Mouse (Mus musculus): ENCODE data around the gene Evi2a. TPM values are rescaled to one million over a fixed set of nuclear protein-coding genes. Genes with fewer than 3 reads are reported as not detected.
A peak's percentile ranks its signal among the peaks of the same experiment; 100 is the strongest.

The Evi2a gene
- total RNA-seq (2021) = 1 to 10 TPM; 3.1 to 3.7 TPM

- DNase-seq = peak in 1 of 2 experiments; percentile 34
- intact Hi-C loops (cut with DNase I) = no loop called here
Measured at GRCm38 (mm10) chr11:79530333-79530761, at the start of gene Evi2a, which contains the start of gene Evi2. TSS of gene Evi2a (minus strand) at chr11:79530609. TSS of gene Evi2 (minus strand) at chr11:79530589.

GRCm38 (mm10) chr11:79577741-79578140 is 47.3 kb upstream of the Evi2a start:
- intact Hi-C loops (cut with DNase I) = no loop called here
- DNase-seq = peak; percentile 74 to 80

- no peak for DNase-seq
- intact Hi-C loops (cut with DNase I) = no loop called here
Measured at GRCm38 (mm10) chr11:79575383-79576073, 45.1 kb upstream of the Evi2a start.

GRCm38 (mm10) chr11:79573836-79574235 is 43.4 kb upstream of the Evi2a start:
- no peak for DNase-seq

GRCm38 (mm10) chr11:79570319-79570718 is 39.9 kb upstream of the Evi2a start:
- DNase-seq = no peak
- intact Hi-C loops (cut with DNase I) = no loop called here

More at GRCm38 (mm10) chr11:79573836-79574235, 43.4 kb upstream of the Evi2a start:
- intact Hi-C loops (cut with DNase I) = no loop called here

- no peak for DNase-seq
- intact Hi-C loops (cut with DNase I) = no loop called here
Measured at GRCm38 (mm10) chr11:79568197-79568911, 37.9 kb upstream of the Evi2a start.

GRCm38 (mm10) chr11:79566947-79567346 is 36.5 kb upstream of the Evi2a start:
- DNase-seq = no peak
- intact Hi-C loops (cut with DNase I) = no loop called here

- no peak for DNase-seq
- intact Hi-C loops (cut with DNase I) = no loop called here
Measured at GRCm38 (mm10) chr11:79563493-79563892, 33.1 kb upstream of the Evi2a start.

GRCm38 (mm10) chr11:79560536-79560935 is 30.1 kb upstream of the Evi2a start:
- no peak for DNase-seq
- intact Hi-C loops (cut with DNase I) = no loop called here

- DNase-seq = no peak
- intact Hi-C loops (cut with DNase I) = no loop called here
Measured at GRCm38 (mm10) chr11:79552622-79553021, 22.2 kb upstream of the Evi2a start.

- no peak for DNase-seq
- intact Hi-C loops (cut with DNase I) = no loop called here
Measured at GRCm38 (mm10) chr11:79536293-79536692, 5.9 kb upstream of the Evi2a start.

- no peak for DNase-seq
Measured at GRCm38 (mm10) chr11:79535554-79535953, 5.1 kb upstream of the Evi2a start.

GRCm38 (mm10) chr11:79533950-79534690 is 3.7 kb upstream of the Evi2a start:
- peak in 1 of 2 experiments; percentile 37 for DNase-seq
- intact Hi-C loops (cut with DNase I) = no loop called here

More at GRCm38 (mm10) chr11:79535554-79535953, 5.1 kb upstream of the Evi2a start:
- intact Hi-C loops (cut with DNase I) = no loop called here

- intact Hi-C loops (cut with DNase I) = no loop called here
- DNase-seq = no peak
Measured at GRCm38 (mm10) chr11:79533311-79533710, 2.9 kb upstream of the Evi2a start.

- intact Hi-C loops (cut with DNase I) = no loop called here
- DNase-seq = no peak
Measured at GRCm38 (mm10) chr11:79531485-79531884, 1.1 kb upstream of the Evi2a start.

- intact Hi-C loops (cut with DNase I) = no loop called here
Measured at GRCm38 (mm10) chr11:79530774-79531173, 365 bp upstream of the Evi2a start.

GRCm38 (mm10) chr11:79529736-79530135 is 673 bp downstream of the Evi2a start:
- intact Hi-C loops (cut with DNase I) = no loop called here
- DNase-seq = no peak

More at GRCm38 (mm10) chr11:79530774-79531173, 365 bp upstream of the Evi2a start:
- no peak for DNase-seq

GRCm38 (mm10) chr11:79529226-79529625 is 1.2 kb downstream of the Evi2a start:
- DNase-seq = no peak
- intact Hi-C loops (cut with DNase I) = no loop called here

GRCm38 (mm10) chr11:79528601-79529000 is 1.8 kb downstream of the Evi2a start:
- no peak for DNase-seq
- intact Hi-C loops (cut with DNase I) = no loop called here

GRCm38 (mm10) chr11:79527739-79528384 is 2.5 kb downstream of the Evi2a start:
- intact Hi-C loops (cut with DNase I) = no loop called here
- no peak for DNase-seq
